Mouse (Mus musculus) urinary bladder, postnatal 36 days (tissue): ENCODE measurements around the gene Mapkapk3.

Source experiments
- DNase-seq, 2 experiments: peaks; one replicate each; pipeline ENCODE4 v3.0.0; 2022; ENCODE audit warnings: low spot score in 2 of 2, mixed read lengths in 1 of 2

Gene Mapkapk3

DNA sequence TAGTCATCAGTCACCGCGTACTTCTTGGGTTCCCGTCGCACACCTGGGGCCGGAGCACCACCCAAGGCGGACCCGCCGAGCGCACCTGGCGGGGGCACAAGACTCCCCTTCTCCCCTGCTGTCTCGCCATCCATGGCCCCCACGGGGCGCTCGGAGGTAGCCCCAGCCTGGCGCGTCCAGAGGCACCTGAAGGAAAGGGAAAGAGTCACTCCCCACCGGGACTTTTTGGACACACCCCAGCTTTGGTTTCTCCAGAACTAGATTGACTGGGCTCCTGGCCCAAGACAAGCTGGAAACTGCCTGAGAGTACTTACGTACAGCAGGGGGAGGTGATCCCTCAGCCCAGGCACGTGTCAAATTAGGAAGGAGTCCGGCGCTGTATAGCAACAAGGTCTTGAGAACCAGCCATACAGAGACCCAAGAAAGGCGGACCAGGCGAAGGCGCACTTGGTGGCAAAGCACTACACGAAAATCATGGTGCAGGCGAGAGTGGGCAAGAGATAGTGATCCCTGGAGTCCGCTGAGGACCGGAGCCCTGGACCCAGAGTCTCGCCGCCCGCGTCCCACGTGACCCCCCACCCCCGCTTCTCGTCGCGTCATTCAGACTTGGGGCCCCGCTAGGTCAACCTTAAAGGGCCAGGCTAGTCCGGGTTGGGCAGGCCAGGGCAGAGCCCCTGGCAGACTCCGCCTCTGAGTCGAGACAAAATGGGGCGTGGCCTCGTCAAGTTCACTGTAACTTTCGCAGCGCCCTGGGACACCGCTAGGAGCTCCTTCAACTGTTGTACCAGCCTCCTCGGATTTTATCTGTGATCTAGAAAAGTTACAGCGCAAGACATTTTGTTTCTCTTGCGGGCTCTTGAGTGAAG, at the start of gene Mapkapk3:
Gene Mapkapk3, minus strand, starts transcription at position 667 of the 866 bp plus-strand sequence.
- peak; percentile 86 to 92 for DNase-seq

DNA sequence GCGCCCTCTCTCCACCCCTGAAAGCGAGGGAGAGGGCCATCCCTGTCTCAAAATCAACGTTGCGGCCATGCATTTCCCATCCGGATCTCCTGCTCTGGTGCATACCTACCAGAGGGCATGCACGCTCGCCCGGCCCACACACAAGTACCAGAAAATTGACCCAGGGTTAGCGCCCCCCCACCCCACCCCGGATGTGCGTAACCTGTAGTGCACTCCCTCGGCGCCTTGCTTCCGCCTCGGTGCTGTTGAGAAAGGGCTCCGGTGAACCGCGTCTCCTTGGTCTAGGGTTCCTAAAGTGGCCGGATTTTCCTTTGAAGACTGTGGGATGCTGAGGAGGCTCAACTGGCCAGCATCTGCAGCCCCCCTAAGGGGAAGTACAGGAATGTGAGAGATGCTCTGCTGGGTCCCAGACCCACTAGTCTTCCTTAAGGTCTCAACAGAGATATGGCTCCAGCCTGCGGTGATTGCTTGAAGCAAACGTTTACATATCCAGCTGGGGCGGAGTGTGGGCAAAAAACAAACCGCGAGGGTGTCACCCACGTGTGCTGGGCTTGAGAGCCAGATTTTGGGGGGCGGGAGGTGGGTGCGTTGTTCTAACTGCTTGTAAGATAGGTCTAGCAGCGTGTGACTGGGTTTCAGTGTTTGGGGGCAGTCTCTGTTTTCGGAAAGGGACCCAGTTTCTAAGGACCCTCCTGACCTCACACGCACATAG, 48.7 kb upstream of the Mapkapk3 start, which contains the start of gene Hemk1:
Gene Hemk1, minus strand, starts transcription at position 179 of the 712 bp plus-strand sequence.
- peak; percentile 64 to 80 for DNase-seq

DNA sequence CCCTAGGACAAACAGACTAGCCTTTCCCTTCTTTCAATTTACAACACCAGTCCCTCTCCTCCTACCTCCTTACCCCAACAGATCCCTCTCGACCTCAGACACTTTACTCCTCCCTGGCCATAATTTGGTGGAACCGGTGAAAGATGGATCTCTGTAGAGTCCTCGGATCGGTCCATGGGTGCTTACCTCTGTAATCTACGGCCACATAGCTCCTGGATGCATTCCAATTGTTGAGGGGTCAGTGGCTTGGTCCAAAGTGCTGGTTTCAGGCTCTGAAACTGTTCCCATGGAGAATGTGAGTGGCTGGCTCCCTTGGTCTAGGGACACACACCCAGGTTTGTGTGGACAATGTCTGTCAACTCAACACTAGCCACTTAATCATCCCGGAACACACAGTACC, 46.7 kb upstream of the Mapkapk3 start:
- no peak for DNase-seq

DNA sequence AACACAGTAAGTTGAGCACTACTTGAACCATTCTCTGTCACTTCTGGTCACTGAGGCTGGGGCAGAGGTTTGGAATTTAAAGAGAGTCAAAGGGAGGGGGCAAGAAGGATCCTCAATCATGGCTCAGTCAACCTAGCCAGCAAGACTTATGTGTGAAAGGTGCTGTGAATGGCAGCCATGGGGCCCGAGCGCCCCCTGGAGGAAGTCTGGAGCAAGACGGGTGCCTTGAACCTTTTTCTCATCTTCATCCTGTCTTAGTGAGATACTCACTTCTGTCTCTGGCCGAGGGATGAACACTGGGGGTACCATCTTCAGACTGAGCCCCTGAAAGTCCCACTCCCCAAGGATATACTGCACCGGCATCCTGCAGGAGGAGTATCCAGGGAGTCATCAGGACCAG, 46.2 kb upstream of the Mapkapk3 start:
- DNase-seq = peak; percentile 71 to 74

DNA sequence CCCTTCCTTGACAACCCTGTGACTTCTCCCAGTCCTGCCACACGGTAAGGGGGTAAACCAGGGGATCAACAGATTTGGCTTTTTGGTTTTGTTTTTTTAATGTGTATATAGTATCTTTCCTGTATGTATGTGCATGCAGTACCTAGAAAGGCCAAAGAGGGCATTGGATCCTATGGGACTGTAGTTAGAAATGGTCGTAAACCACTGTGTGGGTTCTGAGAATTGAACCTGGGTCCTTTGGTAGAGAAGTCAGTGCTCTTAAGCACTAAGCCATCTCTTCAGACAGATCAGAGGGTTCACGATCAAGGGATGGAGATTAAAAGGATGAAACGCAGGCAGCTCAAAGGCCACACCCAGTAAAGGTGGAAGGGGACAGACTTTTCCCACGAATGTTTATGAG, 45.4 kb upstream of the Mapkapk3 start:
- no peak for DNase-seq

DNA sequence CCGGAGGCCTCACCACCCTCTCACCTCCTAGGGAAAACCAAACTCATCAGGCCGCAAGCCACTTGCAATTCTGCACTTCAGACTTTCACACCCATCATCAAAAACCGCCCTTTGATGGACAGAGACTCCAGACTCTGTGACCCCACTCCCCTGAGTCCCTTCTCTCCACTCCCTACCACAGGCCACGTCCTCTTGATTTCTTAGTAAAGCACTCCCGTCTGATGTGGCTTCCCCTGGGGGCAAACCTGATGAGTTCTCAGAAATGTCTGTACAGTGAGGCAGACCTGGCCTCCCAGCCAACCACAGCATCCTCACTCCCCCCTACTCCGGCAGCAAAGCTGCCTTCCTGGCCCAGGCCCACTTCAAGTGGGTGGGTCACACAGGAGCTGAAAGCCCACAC, 44.7 kb upstream of the Mapkapk3 start:
- no peak for DNase-seq

DNA sequence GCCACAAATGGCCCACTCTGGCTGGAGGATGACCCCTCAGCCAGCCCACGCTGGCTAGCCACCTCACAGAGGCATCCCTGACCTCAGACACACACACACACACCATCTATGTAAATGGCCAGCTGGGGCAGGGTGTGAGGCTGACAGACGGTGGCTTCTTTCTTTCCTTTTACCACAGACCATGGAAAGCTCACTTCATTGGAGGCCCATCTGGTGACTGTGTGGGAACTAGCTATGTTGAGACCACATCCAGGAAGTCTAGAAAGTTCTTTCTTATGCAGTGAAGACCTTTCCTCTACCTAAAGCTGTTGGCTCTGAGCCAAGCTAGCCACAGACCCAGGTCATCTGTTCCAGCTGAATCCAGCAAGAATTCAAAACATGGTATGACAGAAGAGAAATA, 44.0 kb upstream of the Mapkapk3 start:
- no peak for DNase-seq

DNA sequence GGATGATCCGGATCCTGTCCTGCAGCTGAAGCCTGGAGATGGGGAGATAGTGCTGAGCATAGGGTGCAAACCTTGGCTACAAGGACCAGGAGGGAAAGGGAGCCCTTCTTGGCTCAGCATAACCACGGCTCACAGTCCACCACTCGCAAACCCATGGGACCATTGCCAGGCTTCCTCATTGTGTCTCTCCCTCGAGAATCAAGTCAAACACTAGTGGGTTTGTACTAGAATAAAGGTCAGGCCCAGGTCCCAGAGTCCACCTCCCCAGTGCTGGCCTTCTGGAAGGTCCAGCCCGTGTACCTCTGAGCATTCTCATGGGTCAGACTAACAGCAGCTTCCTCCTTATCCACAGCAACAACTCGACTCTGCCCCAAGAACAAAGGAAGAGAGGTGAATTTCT, 41.1 kb upstream of the Mapkapk3 start:
- no peak for DNase-seq

DNA sequence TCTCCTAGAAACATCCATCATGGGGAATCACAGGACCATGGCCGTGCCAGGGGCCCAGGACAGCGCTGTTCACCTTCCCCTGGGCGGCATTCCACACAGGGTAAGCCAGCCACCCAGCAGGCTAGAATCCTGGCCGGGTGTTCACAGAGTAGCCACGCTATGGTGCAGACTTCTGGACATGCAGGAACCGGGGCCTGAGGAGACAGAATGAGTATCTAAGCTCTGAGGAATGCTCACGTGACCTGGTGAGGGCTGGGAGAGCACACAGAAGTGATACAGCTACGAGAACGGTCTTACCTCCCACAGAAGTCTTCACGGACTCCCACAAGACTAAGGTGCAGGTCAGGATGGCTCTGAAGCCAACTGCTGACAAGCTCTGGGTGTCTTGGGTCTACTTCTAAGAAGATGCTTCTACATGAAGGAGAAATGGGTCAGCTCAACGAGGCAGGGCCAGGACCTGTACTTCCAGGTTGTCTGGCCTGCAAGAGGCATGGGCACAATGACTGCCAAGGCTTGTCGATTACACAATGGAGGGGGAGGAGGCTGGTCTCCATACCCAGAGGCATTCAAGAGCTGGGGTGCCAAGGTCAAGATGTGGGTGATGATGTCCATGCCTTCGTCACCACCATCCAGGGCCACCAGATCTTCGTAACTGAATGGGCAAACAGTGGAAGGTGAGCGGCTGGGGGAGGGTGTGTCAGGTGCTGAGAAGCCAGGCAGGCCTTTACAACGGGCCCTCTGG, 38.4 kb upstream of the Mapkapk3 start:
- peak in 1 of 2 experiments; percentile 27 for DNase-seq

DNA sequence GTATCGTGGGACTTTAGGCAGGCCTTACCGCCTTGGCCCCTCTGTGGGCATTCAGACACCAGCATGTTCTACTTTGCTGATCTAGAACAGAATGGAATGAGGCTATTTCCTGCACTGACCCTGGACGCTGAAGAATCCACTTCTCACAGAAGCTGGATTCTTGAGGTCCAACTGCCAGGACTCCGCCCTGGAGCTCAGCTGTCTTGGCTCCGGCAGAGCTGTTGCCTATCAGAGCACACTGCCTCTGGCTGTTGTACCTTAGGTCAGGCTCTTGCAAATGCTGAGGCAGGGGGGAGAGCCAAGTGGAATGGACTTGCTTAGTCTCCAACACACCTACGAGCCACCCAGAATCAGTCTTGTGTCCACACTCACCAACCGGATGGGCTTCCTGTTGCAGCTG, 36.2 kb upstream of the Mapkapk3 start:
- DNase-seq = peak in 1 of 2 experiments; percentile 28

DNA sequence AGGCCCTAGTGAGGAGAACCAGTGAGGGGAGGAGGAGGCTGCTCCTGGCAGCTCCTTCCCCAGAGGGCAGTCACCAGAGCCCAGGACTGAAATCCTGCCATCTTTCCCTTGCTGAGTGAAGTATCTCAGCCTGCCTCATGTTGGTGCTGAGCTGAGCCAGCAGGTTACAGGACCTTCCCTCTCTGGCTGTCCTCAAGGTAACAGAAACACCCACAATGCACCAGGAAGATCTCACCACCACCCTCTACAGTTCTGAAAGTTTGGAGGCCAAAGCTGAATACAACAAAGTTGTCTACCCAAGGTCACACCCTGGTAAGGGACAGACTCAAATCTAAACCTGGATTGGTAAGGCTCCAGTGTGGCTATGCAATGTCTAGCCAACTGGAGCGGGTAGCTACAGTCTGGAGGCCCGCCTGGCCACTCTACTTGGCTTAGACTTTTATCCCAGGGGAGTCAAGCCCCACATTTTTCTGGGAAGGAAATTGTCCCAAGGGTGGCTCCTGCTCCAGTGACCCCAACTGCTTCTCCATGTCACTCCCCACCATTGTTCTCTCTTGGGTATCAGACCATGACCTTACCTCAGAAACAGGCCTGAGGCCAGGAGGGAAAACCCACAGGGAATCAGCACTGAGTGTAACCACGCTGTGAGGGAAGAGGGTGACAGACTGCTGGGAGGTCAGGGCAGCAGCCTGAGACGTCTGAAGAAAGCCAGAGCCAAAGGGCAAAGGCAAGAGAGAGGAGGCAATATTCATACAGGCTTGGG, 35.3 kb upstream of the Mapkapk3 start:
- DNase-seq = peak in 1 of 2 experiments; percentile 43

DNA sequence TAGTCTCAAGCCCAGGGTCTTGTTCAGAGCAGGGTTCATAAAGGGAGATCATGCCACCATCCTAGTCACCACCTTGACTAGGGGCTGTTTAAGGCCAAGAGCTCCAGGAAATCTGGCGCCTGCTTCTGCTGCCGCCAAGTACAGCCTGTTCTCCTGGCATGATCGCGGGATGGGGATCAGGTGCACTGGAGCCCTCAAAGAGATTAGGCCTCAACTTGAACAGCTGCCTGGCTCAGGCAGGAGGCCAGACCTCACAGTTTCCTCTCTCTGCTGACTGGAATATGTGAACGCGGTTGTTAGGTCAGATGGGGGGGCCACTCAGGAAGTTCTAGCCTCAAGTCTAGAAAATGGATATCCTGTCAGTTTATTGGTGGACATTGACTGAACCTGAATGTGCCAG, 33.9 kb upstream of the Mapkapk3 start:
- peak in 1 of 2 experiments; percentile 77 for DNase-seq

DNA sequence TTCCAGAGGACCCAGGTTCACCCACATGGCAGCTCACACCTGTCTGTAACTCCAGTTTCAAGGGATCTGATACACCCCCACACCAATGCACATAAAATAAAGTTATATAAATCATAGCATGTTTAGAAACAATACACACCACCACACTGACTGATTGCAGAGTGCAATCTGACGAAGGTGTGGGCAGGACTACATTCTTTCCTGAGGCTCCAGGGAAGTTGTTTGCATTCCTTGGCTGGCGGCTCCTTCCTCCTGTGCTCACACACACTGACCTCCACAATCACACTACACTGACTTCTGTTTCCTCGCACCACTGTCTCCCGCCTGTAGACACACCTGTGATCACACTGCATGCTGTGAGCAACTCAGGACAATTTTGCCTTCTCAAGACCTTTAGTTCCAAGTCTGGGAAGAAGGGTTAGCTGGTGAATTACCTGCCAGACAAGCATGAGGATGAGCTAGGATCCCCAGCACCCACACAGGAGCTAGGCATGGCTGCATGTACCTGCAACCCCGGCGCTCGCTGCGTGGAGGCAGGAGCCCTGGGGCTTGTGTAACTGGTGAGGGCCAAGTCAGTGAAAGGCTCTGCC, 32.9 kb upstream of the Mapkapk3 start:
- DNase-seq = no peak

DNA sequence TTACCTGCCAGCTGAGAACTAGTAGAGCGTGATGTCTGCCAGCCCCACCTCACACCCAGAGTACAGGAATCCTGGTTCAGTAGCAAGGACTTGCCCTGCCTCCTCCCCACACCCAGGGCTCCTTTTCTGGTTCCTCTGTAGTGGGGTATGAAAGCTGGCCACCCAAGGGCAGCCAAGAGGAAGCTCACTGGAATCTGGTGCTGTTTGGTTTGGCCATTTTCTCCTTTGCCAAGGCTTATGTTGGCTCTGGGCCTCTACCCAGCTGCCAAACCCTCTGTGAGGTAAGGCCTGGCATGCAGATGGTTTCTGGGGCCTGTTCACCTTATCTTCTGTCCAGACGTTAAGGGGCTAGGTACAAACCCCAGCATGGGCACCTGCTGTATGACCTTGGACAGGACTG, 26.1 kb upstream of the Mapkapk3 start:
- DNase-seq = no peak

DNA sequence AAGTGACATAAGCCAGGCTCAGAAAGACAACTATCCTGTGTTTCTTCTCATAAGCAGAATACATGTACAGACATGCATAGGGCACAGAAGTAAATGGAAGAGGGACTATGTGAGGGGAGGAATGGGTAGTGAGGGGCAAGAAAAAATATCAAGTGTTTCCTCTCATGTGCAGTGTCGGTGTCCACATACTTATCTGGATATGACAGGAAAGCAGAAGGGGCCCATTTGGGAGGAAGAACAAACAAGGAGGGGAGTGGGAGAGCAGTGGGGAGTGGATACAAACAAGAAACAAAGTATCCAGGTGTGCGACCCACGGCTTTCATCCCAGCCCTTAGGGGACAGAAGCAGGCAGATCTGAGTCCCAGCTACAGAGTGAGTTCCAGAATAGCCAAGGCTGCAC, 24.2 kb upstream of the Mapkapk3 start:
- no peak for DNase-seq

DNA sequence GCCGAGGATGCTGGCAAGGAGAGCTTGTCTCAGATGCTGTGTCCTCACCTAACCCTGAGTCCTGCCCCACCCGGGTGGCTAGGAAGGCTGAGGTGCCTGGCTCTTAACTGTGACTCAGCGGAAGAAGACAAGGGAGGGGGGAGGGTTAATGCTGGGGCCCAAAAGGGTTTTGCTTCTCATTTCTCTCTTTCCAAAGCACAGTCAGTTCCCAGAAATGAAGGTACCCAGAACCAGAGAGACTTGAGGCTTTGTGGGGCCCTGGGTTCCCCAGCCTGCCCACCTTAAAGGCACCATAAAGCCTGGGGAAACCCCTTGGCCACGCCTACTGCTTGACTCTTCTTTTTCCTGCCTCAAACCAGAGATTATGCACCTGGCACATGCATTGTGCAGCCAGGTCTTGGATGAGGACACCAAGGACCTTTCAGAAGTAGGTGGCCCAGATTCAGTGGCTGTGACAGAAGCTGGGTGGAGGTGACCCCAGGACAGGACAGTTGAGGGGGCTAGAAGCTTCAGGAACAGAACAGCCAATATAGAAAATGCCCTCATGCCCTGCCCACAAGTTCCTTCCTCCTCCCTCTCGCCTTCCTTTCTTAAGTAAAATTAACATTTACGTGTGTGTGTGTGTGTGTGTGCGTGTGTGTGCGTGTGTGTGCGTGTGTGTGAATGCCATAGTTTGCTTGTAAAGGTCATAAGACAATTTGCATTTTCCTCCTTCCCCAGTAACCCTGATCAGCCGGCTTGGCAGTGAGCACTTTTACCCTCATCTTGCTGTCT, 23.3 kb upstream of the Mapkapk3 start:
- no peak for DNase-seq

DNA sequence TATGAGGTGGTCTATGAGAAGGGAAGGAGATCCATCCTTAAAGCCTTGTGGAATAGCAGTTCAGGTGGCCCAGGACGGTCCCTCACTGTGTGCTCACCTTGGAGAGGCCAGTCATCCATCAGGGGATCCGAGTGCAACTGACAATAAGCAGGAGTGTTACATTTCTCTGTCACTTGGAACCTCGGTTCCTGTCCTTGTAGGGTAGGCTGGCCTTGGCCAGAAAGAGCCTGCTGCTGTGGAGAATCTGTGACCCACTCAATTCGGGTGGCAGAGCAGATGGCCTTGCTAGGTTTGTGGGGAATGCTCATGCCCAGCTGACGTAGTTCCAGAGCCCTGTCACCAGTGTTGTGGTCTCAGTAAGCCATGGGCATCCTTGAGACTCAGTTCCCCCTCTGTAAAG, 19.9 kb upstream of the Mapkapk3 start:
- no peak for DNase-seq

DNA sequence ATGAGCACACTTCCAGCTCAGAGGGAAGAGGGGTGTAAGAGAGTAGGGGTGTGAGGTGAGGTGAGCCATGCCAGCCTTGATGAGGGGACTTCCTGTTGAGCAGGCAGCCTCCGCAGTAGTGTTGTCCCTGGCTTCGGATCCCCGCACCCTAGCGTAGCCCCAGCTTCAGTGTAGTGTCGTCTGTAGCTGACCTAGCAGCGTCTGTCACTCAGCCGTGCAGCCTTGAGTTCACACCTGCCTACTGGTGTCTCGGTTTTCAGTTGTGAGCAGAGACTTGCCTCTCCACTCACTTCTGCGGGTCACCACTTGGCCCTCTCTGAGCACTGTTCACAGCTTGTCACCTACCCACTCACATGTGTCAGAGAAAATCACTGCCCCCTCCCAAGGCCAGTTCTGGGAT, 19.5 kb upstream of the Mapkapk3 start:
- no peak for DNase-seq

DNA sequence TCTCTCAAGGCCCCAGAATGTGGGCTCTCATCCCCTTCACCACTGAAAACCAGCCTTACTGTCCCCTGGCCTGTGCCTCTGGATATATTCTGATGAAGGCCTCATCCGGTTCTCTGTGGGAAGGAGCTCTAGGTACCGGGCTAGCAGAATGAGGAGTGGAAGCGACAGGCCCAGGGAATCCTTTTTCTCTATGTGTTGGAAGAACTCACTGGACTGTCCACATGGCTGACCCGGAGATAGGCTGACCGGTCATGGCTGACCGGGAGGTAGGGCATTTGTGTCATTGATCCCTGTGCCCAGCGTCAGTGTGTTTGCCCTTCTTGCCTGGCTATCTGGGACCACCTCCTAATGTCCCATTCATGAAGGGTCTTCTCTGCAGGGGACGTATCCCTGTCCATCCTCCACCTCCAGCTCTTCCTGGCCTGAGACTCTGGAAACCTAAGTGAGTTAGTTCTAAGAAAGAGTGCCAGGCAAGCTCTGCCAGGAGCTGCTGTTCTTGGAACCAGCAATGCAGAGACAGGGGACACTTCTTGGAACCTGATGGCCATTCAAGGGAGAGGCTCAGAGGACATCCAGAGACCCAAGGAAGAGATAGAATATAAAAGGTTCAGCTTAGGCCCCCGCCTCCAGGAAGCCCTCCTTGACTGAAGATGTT, 18.8 kb upstream of the Mapkapk3 start:
- DNase-seq = no peak

DNA sequence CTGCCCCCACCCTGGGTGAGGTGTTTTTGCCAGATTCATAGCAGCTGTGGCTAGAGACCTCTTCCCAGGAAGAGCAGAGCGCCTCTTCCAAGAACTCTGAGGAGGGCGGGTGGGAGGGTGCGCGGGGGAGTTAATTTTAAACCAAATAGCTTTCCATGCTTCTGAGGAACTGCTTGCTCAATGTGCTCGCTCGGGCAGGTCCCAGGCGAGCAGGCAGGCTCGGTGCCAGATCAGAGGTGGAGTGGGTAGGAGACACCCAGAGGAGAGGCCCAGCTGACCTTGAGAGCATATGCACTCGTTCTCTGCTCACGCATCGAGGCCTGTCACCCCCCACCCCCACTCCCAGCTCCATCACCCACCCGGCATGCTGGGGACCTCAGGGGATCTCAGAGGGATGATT, 18.2 kb upstream of the Mapkapk3 start:
- DNase-seq = peak; percentile 72 to 89
